Mouse (Mus musculus): ENCODE results near the gene Brsk2.

The Brsk2 gene

GRCm38 (mm10) chr7:141956174-141956566 lies 6.6 kb downstream of the Brsk2 start:
- DNase-seq: peak; percentile 38 to 51

- DNase-seq: peak; percentile 43 to 59
These were observed 8.0 kb downstream of the Brsk2 start for GRCm38 (mm10) chr7:141957524-141958051.

GRCm38 (mm10) chr7:141958211-141958610 lies 8.7 kb downstream of the Brsk2 start:
- peak; percentile 54 to 63 for DNase-seq

DNA sequence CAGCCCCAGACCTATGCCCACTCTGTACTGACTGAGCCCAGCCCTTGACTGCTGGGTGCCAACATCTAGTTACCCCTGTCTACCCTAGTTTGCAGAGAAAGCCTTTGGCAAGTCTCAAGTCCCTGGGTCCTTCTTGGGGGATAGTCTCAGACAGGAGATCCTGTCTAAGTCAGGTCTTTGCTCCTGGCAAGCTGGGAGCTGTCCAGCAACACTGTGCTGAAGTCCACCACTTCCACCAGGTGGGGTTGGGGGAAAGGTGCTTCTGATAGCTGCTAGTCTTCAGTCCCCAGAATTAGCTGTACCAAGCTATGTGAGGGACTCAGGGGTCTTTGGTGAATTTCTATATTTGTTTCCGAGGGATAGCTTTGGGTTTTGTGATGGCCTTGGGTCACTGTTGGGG lies 9.6 kb downstream of the Brsk2 start:
- DNase-seq: no peak

- peak; percentile 36 to 57 for DNase-seq
These were observed 11.4 kb downstream of the Brsk2 start for GRCm38 (mm10) chr7:141960926-141961325.

- peak; percentile 49 to 65 for DNase-seq
These were observed 11.9 kb downstream of the Brsk2 start for GRCm38 (mm10) chr7:141961491-141961890.

DNA sequence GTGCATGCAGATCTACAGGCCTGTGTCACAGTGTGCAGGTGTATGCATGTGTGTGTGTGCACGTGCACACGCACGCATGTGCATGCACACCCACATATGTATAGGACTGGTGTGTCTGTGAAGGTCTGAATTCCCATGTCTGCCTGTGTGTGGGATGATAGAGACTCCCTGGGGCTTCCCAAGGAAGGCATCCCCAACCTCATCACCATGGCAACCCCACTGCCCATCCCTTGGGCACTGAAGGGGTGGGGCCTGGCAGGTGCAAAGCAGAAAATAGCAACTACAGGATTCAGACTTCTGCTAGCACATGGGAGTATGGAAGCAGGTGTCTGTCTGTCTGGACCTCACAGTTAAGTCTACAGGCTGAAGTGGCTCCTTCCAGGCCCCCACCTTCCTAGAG lies 13.0 kb downstream of the Brsk2 start:
- DNase-seq: no peak

DNA sequence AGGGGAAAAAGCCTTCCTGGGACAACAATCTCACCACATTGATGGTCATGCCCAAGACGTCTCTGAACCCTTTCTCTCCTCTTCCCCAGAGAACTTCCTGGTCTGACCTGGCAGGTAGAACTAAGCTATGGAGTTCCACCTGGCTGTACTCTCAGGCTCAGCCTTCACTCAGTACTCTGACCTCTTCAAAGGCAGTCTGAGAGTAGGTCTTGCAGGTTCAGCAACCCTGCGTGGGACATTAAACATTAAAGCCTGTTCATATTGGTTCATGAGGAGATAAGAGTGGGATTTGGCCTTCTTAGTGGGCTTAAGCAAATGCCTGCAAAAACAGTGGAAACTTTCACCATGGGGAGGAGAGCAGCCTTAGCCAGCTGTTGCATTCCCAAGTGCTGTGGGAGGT lies 16.7 kb downstream of the Brsk2 start:
- no peak for DNase-seq

GRCm38 (mm10) chr7:141972831-141973619 lies 23.5 kb downstream of the Brsk2 start:
- peak; percentile 57 to 65 for DNase-seq

GRCm38 (mm10) chr7:141978003-141978402 lies 28.5 kb downstream of the Brsk2 start:
- DNase-seq: peak; percentile 57 to 65

GRCm38 (mm10) chr7:141979247-141979646 lies 29.7 kb downstream of the Brsk2 start:
- DNase-seq: peak in 1 of 2 experiments; percentile 43

GRCm38 (mm10) chr7:141981237-141981636 lies 31.7 kb downstream of the Brsk2 start:
- no peak for DNase-seq

DNA sequence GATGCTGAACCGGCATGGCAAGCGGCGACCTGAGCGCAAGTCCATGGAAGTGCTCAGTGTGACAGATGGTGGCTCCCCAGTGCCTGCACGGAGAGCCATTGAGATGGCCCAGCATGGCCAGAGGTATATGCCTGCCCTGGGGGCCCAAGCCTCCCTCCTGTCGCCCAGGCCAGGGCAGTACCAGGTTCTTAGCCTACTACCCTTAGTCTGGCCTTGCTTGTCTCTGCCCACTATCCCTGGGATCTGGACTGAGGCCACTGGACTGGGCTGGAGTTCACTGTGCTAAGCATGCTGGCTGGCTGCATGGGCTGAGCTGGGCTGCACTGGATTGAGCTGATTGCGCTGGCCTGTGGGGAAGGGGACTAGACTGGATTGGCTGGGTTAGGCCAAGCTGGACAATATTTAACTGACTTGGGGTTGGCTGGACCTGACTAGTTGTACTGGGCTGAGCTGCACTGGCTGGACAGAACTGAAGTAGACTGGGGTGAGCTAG lies 38.8 kb downstream of the Brsk2 start:
- peak; percentile 70 to 77 for DNase-seq

- no peak for DNase-seq
These were observed 41.6 kb downstream of the Brsk2 start for GRCm38 (mm10) chr7:141991183-141991582.

- no peak for DNase-seq
These were observed 44.6 kb downstream of the Brsk2 start for GRCm38 (mm10) chr7:141994121-141994520.

DNA sequence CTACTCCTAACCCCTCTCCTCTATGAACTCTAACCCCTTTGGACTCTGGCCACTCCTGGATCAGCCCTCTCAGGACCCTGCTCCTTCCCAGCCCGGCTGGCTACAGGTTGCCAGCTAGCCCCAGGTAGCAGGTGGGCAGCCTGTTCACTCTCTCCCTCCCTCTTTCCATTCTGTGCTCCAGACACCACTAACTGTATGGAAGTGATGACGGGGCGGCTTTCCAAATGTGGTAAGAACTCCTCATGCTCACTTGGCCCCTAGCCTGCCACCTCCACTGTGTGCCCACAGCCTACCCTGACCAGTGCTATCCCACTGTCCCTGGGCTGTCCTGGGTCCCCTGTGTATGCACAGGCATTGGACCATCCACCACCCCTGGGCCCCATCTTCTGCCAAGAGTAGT lies 51.1 kb downstream of the Brsk2 start:
- DNase-seq: peak; percentile 71 to 79

DNA sequence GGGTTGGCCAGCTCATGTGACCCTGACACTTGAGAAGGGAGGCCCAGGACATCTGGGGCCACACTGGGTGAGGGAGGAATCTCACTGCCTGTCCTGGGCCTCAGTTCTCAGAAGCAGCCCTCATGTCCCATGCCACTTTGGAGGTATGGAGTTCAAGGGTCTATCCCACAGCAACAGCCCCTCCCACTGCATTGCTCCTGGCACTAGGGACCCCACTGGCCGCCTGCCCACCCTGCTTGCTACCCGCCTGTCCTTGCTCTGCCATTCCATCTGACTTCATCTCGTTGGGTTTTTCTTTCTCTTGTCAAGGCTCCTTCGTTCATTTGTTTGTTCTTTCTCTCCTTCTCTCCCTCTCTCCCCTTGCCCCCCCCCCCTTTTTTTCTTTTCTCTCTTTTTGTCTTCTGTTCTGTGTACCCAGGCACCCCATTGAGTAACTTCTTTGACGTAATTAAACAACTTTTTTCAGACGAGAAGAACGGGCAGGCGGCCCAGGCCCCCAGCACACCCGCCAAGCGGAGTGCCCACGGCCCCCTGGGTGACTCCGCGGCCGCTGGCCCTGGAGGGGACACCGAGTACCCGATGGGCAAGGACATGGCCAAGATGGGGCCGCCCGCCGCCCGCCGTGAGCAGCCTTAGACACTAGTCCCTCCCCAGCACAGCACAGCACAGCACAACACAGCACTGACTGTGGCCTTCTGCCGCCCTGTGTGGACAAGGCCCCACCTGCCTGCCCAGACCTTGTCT lies 52.2 kb downstream of the Brsk2 start:
- peak; percentile 83 to 84 for DNase-seq

GRCm38 (mm10) chr7:142016562-142016961 lies 67.0 kb downstream of the Brsk2 start:
- DNase-seq: peak; percentile 69 to 76

- no peak for DNase-seq
These were observed 70.1 kb downstream of the Brsk2 start for GRCm38 (mm10) chr7:142019699-142020098.

- DNase-seq: no peak
These were observed 71.3 kb downstream of the Brsk2 start for GRCm38 (mm10) chr7:142020827-142021226.

DNA sequence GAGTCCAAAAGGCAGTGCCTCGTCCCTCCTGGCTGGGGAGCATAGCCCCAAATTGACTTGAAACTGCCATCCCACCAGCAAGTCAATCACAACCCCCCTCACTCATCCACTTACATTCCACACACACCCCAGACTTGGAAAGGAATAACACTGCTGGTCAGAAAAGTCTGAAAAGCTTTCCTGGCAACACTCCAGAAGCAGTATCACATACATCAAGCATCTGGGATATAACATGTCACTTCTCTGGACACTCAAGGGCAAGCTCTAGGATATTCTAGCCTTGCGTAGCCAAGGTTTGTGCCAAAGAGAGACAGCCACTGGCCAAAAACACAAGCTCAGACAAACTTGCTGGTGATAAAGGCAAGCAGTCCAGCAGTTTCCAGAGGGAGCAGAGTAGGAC lies 75.6 kb downstream of the Brsk2 start:
- DNase-seq: no peak

GRCm38 (mm10) chr7:142025926-142026325 lies 76.4 kb downstream of the Brsk2 start:
- no peak for DNase-seq

DNA sequence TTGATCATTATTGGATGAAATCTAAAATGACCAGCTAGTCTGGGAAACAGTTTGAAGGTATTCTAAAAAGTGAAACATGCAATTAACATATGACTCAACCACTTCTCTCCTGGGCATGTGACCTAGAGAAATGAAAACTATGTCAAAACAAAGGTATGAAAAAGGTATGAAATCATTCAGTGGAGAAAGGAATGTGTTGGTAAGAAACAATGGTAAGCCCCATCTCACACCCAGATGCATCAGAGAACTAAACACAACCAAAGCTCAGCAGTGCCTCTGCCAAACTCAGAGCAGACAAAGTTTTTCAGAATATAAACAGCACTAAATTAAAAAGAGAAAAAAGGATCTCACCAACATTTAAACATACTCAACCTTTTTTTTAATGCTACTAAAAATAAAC lies 80.5 kb downstream of the Brsk2 start:
- DNase-seq: no peak

DNA sequence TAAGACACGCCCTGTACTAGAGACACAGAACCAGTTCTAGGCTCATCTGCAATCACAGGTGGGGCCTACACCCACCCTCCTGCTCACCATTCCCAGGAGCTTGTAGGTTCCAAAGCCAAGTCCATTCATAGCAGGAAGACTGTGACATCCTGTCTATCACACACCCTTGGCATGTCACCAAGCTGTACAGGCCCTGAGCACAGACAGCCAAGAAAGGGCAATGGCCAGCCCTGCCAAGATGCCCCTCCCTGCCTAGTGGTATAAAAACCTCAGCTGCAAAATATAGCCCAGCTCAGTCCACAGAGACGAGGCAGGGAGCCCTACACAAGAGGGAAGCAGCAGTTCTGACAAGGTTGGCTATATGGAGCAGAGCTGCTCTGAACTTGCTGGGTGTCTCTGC lies 84.6 kb downstream of the Brsk2 start:
- DNase-seq: peak; percentile 78
